Mouse (Mus musculus) A20 (cell line): ENCODE measurements around the gene Btbd35f13.
"Not testable (repeated sequence)": the region's sequence is repeated elsewhere in the genome, so short reads cannot be mapped to it uniquely, and the experiment has no call there.

ENCODE experiments used
- DNase-seq: peaks from one replicate; pipeline ENCODE4 v3.0.0-alpha.2; 2011; ENCODE audit warnings: low read depth, low spot score

Btbd35f13 gene

DNA sequence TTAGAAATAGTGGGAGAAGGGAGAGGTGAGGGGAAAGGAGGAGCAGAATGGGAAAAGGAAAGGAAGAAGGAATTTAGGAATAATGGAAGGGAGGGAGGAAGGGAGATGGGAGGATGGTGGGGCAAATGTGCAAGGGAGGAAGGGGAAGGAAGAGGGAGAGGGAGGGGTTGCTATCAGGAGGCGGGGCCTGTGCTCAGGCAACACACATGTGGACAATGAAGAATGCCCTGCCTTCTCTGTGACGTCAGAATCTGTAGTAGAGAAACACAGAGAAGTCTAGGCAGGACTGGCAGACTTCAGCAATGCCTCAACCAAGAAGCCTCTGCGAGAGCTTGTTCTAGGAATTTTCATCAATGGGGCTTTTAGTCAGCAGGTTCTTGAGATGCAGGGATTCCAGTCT is at the start of gene Btbd35f13:
Gene Btbd35f13, plus strand, starts transcription at position 301 of the 400 bp plus-strand sequence.
- DNase-seq: not testable (repeated sequence)

DNA sequence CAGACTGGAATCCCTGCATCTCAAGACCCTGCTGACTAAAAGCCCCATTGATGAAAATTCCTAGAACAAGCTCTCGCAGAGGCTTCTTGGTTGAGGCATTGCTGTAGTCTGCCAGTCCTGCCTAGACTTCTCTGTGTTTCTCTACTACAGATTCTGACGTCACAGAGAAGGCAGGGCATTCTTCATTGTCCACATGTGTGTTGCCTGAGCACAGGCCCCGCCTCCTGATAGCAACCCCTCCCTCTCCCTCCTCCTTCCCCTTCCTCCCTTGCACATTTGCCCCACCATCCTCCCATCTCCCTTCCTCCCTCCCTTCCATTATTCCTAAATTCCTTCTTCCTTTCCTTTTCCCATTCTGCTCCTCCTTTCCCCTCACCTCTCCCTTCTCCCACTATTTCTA is 45.3 kb downstream of the Btbd35f13 start, which contains the start of gene Btbd35f14:
Gene Btbd35f14, minus strand, starts transcription at position 101 of the 400 bp plus-strand sequence.
- not testable (repeated sequence) for DNase-seq
